Mouse (Mus musculus) ES-Bruce4 (cell line): ENCODE results near the gene Zscan25.

Source experiments
- CTCF ChIP-seq: IDR thresholded peaks from one replicate; pipeline ENCODE4 v1.8.1; 2011; ENCODE audit warnings: low read depth, low read length
- POLR2A ChIP-seq: IDR thresholded peaks from one replicate; pipeline ENCODE4 v1.8.1; 2011; ENCODE audit warnings: low read length; ENCODE audit not compliant: insufficient read depth

- TF ChIP-seq POLR2A (no peak), CTCF (no peak)
These were observed 10.4 kb downstream of the Zscan25 start for GRCm38 (mm10) chr5:145290697-145291096.
